Mouse (Mus musculus) ovary, postnatal 36 days (tissue): ENCODE measurements around the gene Exog.

Source experiments
- DNase-seq: peaks from one replicate; pipeline ENCODE4 v3.0.0; 2022; ENCODE audit warnings: low spot score, mixed read lengths

Gene Exog

GRCm38 (mm10) chr9:119504981-119505658 is 60.4 kb downstream of the Exog start:
- DNase-seq: no peak

- no peak for DNase-seq
These were observed 66.2 kb downstream of the Exog start for GRCm38 (mm10) chr9:119510902-119511301.

- DNase-seq: no peak
These were observed 68.2 kb downstream of the Exog start for GRCm38 (mm10) chr9:119512993-119513392.

GRCm38 (mm10) chr9:119513816-119514215 is 69.1 kb downstream of the Exog start:
- DNase-seq: no peak

GRCm38 (mm10) chr9:119514986-119515385 is 70.2 kb downstream of the Exog start:
- DNase-seq: no peak
